Mouse (Mus musculus) cerebellum, adult 11-12 months (tissue): ENCODE data around the gene Ssxb3.
"Not testable (repeated sequence)": the region's sequence is repeated elsewhere in the genome, so short reads cannot be mapped to it uniquely, and the experiment has no call there.

ENCODE experiments used
- DNase-seq: peaks from one replicate; pipeline ENCODE4 v3.0.0; 2022

Ssxb3 gene

GRCm38 (mm10) chrX:8591716-8592115, at the start of gene Ssxb3:
Gene Ssxb3, minus strand, starts transcription at chrX:8591816.
- DNase-seq: not testable (repeated sequence)

- not testable (repeated sequence) for DNase-seq
These were observed 43.5 kb downstream of the Ssxb3 start, which contains the start of gene Ssxb6 for GRCm38 (mm10) chrX:8548155-8548554. Gene Ssxb6, minus strand, starts transcription at chrX:8548255.
